Mouse (Mus musculus) heart, embryonic 11.5 days (tissue): ENCODE results near the gene Zfp335. TPM values are rescaled to one million over a fixed set of nuclear protein-coding genes. Genes with fewer than 3 reads are reported as not detected.
"Not testable (repeated sequence)": the region's sequence is repeated elsewhere in the genome, so short reads cannot be mapped to it uniquely, and the experiment has no call there.

Source experiments
- ATAC-seq: fragments of 200-750 bp; cut with Nextera tagmentation; replicated peaks from 2 replicates; pipeline ENCODE4 v1.8.0; 2017; ENCODE audit warnings: moderate library complexity; ENCODE audit not compliant: insufficient number of reproducible peaks, low FRiP score, low TSS enrichment
- H3K27ac ChIP-seq: fragments of 300-500 bp; sonication (generic); 2 replicates; pipeline ENCODE4 v1.5.1; 2014; ENCODE audit warnings: mild to moderate bottlenecking, low read depth, low read length
- H3K27me3 ChIP-seq: fragments of 300-500 bp; sonication (generic); 2 replicates; pipeline ENCODE4 v1.6.1; 2014; ENCODE audit warnings: mild to moderate bottlenecking, low read length, mixed read lengths; ENCODE audit not compliant: control insufficient read depth, insufficient read depth
- H3K36me3 ChIP-seq: fragments of 300-500 bp; sonication (generic); 2 replicates; pipeline ENCODE4 v1.6.1; 2014; ENCODE audit warnings: mild to moderate bottlenecking, low read length, moderate library complexity, mixed read lengths; ENCODE audit not compliant: control insufficient read depth, insufficient read depth
- H3K4me1 ChIP-seq: fragments of 300-500 bp; sonication (generic); 2 replicates; pipeline ENCODE4 v1.6.1; 2014; ENCODE audit warnings: low read length; ENCODE audit not compliant: control insufficient read depth, insufficient read depth
- H3K4me2 ChIP-seq: fragments of 300-500 bp; sonication (generic); 2 replicates; pipeline ENCODE4 v1.6.1; 2014; ENCODE audit warnings: mild to moderate bottlenecking, moderate library complexity
- H3K4me3 ChIP-seq: fragments of 300-500 bp; sonication (generic); 2 replicates; pipeline ENCODE4 v1.5.1; 2014; ENCODE audit warnings: low read depth, low read length
- H3K9ac ChIP-seq: fragments of 300-500 bp; sonication (generic); 2 replicates; pipeline ENCODE4 v1.6.1; 2014; ENCODE audit warnings: mild to moderate bottlenecking, low read depth, low read length, moderate library complexity
- H3K9me3 ChIP-seq: fragments of 300-500 bp; sonication (generic); replicated peaks from 2 replicates; pipeline ENCODE4 v1.6.1; 2016; ENCODE audit warnings: low read length; ENCODE audit not compliant: control insufficient read depth
- WGBS: fragments of 180-500 bp; shearing (Covaris S2); extraction: QIAGEN DNeasy Blood & Tissue Kit; methylation state at CpG from one replicate; pipeline ENCODE4 v1.1.7; 2014; ENCODE audit not compliant: insufficient replicate concordance; 5-methylcytosine and 5-hydroxymethylcytosine counted together
- polyA plus RNA-seq: library from polyadenylated mRNA; unstranded; fragments of >200 nt; fragmentation: Nextera tagmentation; extraction: Ambion mirVana; gene quantifications from 2 replicates; pipeline ENCODE4 v1.2.1, GENCODE M21; 2014

Zfp335 gene
- polyA plus RNA-seq, 1 experiment from 2014 or later, result 8.9 TPM

- Histone ChIP-seq H3K9ac (no peak overlapping the region), H3K4me3 (no peak overlapping the region), H3K4me2 (no peak overlapping the region), H3K4me1 (peaks cover 13% of the 10 kb centered on the region), H3K27me3 (no peaks in the 10 kb centered on the region), H3K9me3 (no peaks in the 10 kb centered on the region), H3K36me3 (no peaks in the 10 kb centered on the region), H3K27ac (peak overlapping the region; percentile 71)
- WGBS, result 54% methylated on average over 3 of the region's 3 CpGs
- ATAC-seq, result no peak
Measured at GRCm38 (mm10) chr2:164873621-164874020, 37.9 kb downstream of the Zfp335 start.

GRCm38 (mm10) chr2:164871602-164872303, 39.8 kb downstream of the Zfp335 start:
- Histone ChIP-seq H3K4me3 (no peak overlapping the region), H3K27me3 (no peaks in the 10 kb centered on the region), H3K27ac (no peak overlapping the region), H3K9ac (no peak overlapping the region), H3K4me2 (no peak overlapping the region), H3K36me3 (no peaks in the 10 kb centered on the region), H3K4me1 (peaks cover 20% of the 10 kb centered on the region), H3K9me3 (no peaks in the 10 kb centered on the region)
- ATAC-seq, result no peak
- WGBS, result 51% methylated on average over 6 of the region's 6 CpGs

GRCm38 (mm10) chr2:164868491-164868890, 43.1 kb downstream of the Zfp335 start:
- Histone ChIP-seq H3K4me3 (no peak overlapping the region), H3K36me3 (no peaks in the 10 kb centered on the region)
- no peak for ATAC-seq

GRCm38 (mm10) chr2:164867566-164867965, 44.0 kb downstream of the Zfp335 start:
- H3K36me3 ChIP-seq, result no peaks in the 10 kb centered on the region
- H3K9me3 ChIP-seq, result no peaks in the 10 kb centered on the region
- no peak for ATAC-seq
- no peak overlapping the region for H3K9ac ChIP-seq
- 95% methylated on average over 7 of the region's 7 CpGs for WGBS
- no peak overlapping the region for H3K4me2 ChIP-seq
- peaks cover 10% of the 10 kb centered on the region for H3K4me1 ChIP-seq
- H3K4me3 ChIP-seq, result no peak overlapping the region
- H3K27ac ChIP-seq, result peak overlapping the region; percentile 86
- no peaks in the 10 kb centered on the region for H3K27me3 ChIP-seq

More at GRCm38 (mm10) chr2:164868491-164868890, 43.1 kb downstream of the Zfp335 start:
- H3K9me3 ChIP-seq, result no peaks in the 10 kb centered on the region
- no peaks in the 10 kb centered on the region for H3K27me3 ChIP-seq
- no peak overlapping the region for H3K27ac ChIP-seq
- H3K4me2 ChIP-seq, result no peak overlapping the region
- H3K9ac ChIP-seq, result no peak overlapping the region
- WGBS, result 67% methylated on average over 7 of the region's 7 CpGs
- peaks cover 10% of the 10 kb centered on the region for H3K4me1 ChIP-seq

GRCm38 (mm10) chr2:164866741-164867551, 44.6 kb downstream of the Zfp335 start:
- 34% methylated on average over 16 of the region's 16 CpGs for WGBS
- Histone ChIP-seq H3K9me3 (no peaks in the 10 kb centered on the region), H3K36me3 (no peaks in the 10 kb centered on the region), H3K4me3 (no peak overlapping the region), H3K27ac (peak overlapping the region; percentile 86), H3K9ac (peak overlapping the region; percentile 36; the same call in 1 of the 2 replicates), H3K4me1 (peaks cover 10% of the 10 kb centered on the region), H3K27me3 (no peaks in the 10 kb centered on the region), H3K4me2 (no peak overlapping the region)
- peak; percentile 73; the same call in 1 of the 2 replicates for ATAC-seq

GRCm38 (mm10) chr2:164864593-164864992, 47.0 kb downstream of the Zfp335 start:
- Histone ChIP-seq H3K9me3 (no peaks in the 10 kb centered on the region), H3K4me3 (no peak overlapping the region), H3K36me3 (no peaks in the 10 kb centered on the region), H3K4me1 (peaks cover 12% of the 10 kb centered on the region), H3K27me3 (no peaks in the 10 kb centered on the region; the same call in 1 of the 2 replicates), H3K27ac (no peak overlapping the region), H3K4me2 (no peak overlapping the region), H3K9ac (no peak overlapping the region)
- ATAC-seq, result no peak
- 54% methylated on average over 4 of the region's 4 CpGs for WGBS

GRCm38 (mm10) chr2:164863411-164863810, 48.1 kb downstream of the Zfp335 start:
- not testable (repeated sequence) for H3K9ac ChIP-seq, H3K27ac ChIP-seq, H3K4me2 ChIP-seq, H3K27me3 ChIP-seq, H3K4me3 ChIP-seq, H3K9me3 ChIP-seq, H3K36me3 ChIP-seq, ATAC-seq
- 92% methylated on average over 7 of the region's 9 CpGs for WGBS
- peaks cover 17% of the 10 kb centered on the region for H3K4me1 ChIP-seq

- Histone ChIP-seq H3K9ac (no peak overlapping the region), H3K4me3 (no peak overlapping the region), H3K4me2 (no peak overlapping the region), H3K9me3 (no peaks in the 10 kb centered on the region), H3K27me3 (peaks cover 19% of the 10 kb centered on the region), H3K36me3 (no peaks in the 10 kb centered on the region), H3K4me1 (peaks cover 20% of the 10 kb centered on the region), H3K27ac (0 out of 2 replicates have a peak overlapping the region, but pooled peaks have one; percentile 54)
- WGBS, result 37% methylated on average over 9 of the region's 9 CpGs
- ATAC-seq, result peak; percentile 56; the same call in 1 of the 2 replicates
Measured at GRCm38 (mm10) chr2:164862179-164862861, 49.2 kb downstream of the Zfp335 start.
